ENCODE assay signal across 14 mouse cellular contexts in the genomic region with DNA sequence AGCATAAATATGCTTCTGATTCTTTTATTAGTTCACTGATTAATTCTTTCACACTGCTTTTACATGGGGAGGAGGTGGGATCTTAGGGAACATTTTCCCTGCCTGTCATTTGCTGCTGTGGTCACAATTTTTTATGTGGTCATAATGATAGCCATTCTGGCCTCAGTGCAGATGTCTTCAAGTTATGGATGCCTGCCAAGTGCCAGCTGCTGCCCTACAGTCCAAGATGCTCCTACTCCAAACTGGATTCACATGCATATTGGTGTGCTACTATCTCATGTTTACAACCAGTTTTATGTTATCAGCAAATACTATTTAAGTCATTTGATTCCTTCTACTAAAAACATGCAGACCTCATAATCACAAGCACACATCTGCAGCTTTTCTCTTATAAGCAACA.
"Had no signal": no experiment of that assay in that cellular context is flagged by ENCODE, and none has a peak within 500 bp of the region (broad histone marks: within the 10 kb centered on the region; RNA-seq: fewer than 3 reads in every experiment).

No protein-coding gene starts in this region.

- ATAC-seq: midbrain, embryonic 16.5 days had no signal

- H3K4me3 ChIP-seq: limb, embryonic 10.5 days; liver, embryonic 15.5 days; megakaryocyte, embryonic 14.5 days; neural tube, embryonic 12.5 days had no signal

- H3K9ac ChIP-seq: liver, embryonic 15.5 days; neural tube, embryonic 12.5 days had no signal

- DNase-seq: layer of hippocampus, adult 9-11 months; lung, adult 2 months; lung, postnatal 14 days; retina, postnatal 1 day; right cerebral cortex, postnatal 4 days; thymus, postnatal 36 days had no signal

- H3K4me1 ChIP-seq: limb, embryonic 10.5 days; liver, embryonic 15.5 days; megakaryocyte, embryonic 14.5 days; neural tube, embryonic 12.5 days had no signal

- H3K9me3 ChIP-seq: limb, embryonic 10.5 days; liver, embryonic 15.5 days; megakaryocyte, embryonic 14.5 days; neural tube, embryonic 12.5 days had no signal

- H3K27ac ChIP-seq: limb, embryonic 10.5 days; liver, embryonic 15.5 days; macrophage; neural tube, embryonic 12.5 days had no signal

- H3K4me2 ChIP-seq: liver, embryonic 11.5 days; liver, embryonic 15.5 days; midbrain, embryonic 11.5 days; neural tube, embryonic 12.5 days had no signal

- H3K27me3 ChIP-seq: liver, embryonic 15.5 days; megakaryocyte, embryonic 14.5 days; neural tube, embryonic 12.5 days had no signal

- H3K36me3 ChIP-seq: limb, embryonic 10.5 days; liver, embryonic 15.5 days; neural tube, embryonic 12.5 days had no signal
